Mouse (Mus musculus) forebrain, embryonic 16.5 days (tissue): ENCODE measurements around the gene C1qtnf6. TPM values are rescaled to one million over a fixed set of nuclear protein-coding genes. Genes with fewer than 3 reads are reported as not detected.

Source experiments
- ATAC-seq: fragments of 200-750 bp; cut with Nextera tagmentation; 2 replicates; pipeline ENCODE4 v1.8.0; 2017; ENCODE audit warnings: mild to moderate bottlenecking, moderate library complexity
- H3K27ac ChIP-seq: fragments of 300-500 bp; sonication (generic); 2 replicates; pipeline ENCODE4 v1.5.1; 2014; ENCODE audit warnings: low read length, control low read depth
- H3K27me3 ChIP-seq: fragments of 300-500 bp; sonication (generic); replicated peaks from 2 replicates; pipeline ENCODE4 v1.6.1; 2014; ENCODE audit warnings: low read length; ENCODE audit not compliant: control insufficient read depth, insufficient read depth
- H3K36me3 ChIP-seq: fragments of 300-500 bp; sonication (generic); 2 replicates; pipeline ENCODE4 v1.6.1; 2014; ENCODE audit not compliant: control insufficient read depth, insufficient read depth
- H3K4me1 ChIP-seq: fragments of 300-500 bp; sonication (generic); replicated peaks from 2 replicates; pipeline ENCODE4 v1.6.1; 2014; ENCODE audit warnings: low read length; ENCODE audit not compliant: control insufficient read depth, insufficient read depth
- H3K4me2 ChIP-seq: fragments of 300-500 bp; sonication (generic); 2 replicates; pipeline ENCODE4 v1.6.1; 2014; ENCODE audit warnings: mild to moderate bottlenecking, low read length, control low read depth
- H3K4me3 ChIP-seq: fragments of 300-500 bp; sonication (generic); replicated peaks from 2 replicates; pipeline ENCODE4 v1.5.1; 2014; ENCODE audit warnings: mild to moderate bottlenecking, low read length, control low read depth
- H3K9ac ChIP-seq: fragments of 300-500 bp; sonication (generic); replicated peaks from 2 replicates; pipeline ENCODE4 v1.6.1; 2014; ENCODE audit warnings: low read depth, low read length, control low read depth
- H3K9me3 ChIP-seq: fragments of 300-500 bp; sonication (generic); 2 replicates; pipeline ENCODE4 v1.6.1; 2016; ENCODE audit warnings: low read length; ENCODE audit not compliant: control insufficient read depth
- WGBS: fragments of 180-500 bp; shearing (Covaris S2); extraction: QIAGEN DNeasy Blood & Tissue Kit; methylation state at CpG from one replicate; pipeline ENCODE4 v1.1.7; 2014; 5-methylcytosine and 5-hydroxymethylcytosine counted together
- polyA plus RNA-seq: library from polyadenylated mRNA; unstranded; fragments of >200 nt; fragmentation: Nextera tagmentation; extraction: Ambion mirVana; gene quantifications from 2 replicates; pipeline ENCODE4 v1.2.1, GENCODE M21; 2015

C1qtnf6 gene
- polyA plus RNA-seq, 1 experiment from 2014 or later: 5.6 TPM

- no peak for ATAC-seq
- H3K9ac ChIP-seq: no peak overlapping the region
- peaks cover 20% of the 10 kb centered on the region for H3K4me1 ChIP-seq
- H3K36me3 ChIP-seq: no peaks in the 10 kb centered on the region
- no peak overlapping the region for H3K4me2 ChIP-seq
- no peak overlapping the region for H3K27ac ChIP-seq
- H3K27me3 ChIP-seq: no peaks in the 10 kb centered on the region
- no peak overlapping the region for H3K4me3 ChIP-seq
- WGBS: 87% methylated on average over 7 of the region's 7 CpGs
- no peaks in the 10 kb centered on the region for H3K9me3 ChIP-seq
Observed at GRCm38 (mm10) chr15:78527973-78528372, 3.2 kb downstream of the C1qtnf6 start.

GRCm38 (mm10) chr15:78524163-78524562 lies 7.1 kb downstream of the C1qtnf6 start:
- ATAC-seq: no peak
- Histone ChIP-seq H3K9ac (no peak overlapping the region), H3K9me3 (no peaks in the 10 kb centered on the region), H3K4me1 (peaks cover 5% of the 10 kb centered on the region), H3K4me2 (no peak overlapping the region), H3K27me3 (no peaks in the 10 kb centered on the region), H3K4me3 (no peak overlapping the region), H3K36me3 (no peaks in the 10 kb centered on the region), H3K27ac (no peak overlapping the region)
- WGBS: 85% methylated on average over 5 of the region's 5 CpGs

- no peak overlapping the region for H3K27ac ChIP-seq
- no peaks in the 10 kb centered on the region for H3K36me3 ChIP-seq
- no peaks in the 10 kb centered on the region for H3K4me1 ChIP-seq
- no peaks in the 10 kb centered on the region for H3K9me3 ChIP-seq
- WGBS: 86% methylated on average over 6 of the region's 6 CpGs
- no peak overlapping the region for H3K9ac ChIP-seq
- H3K4me2 ChIP-seq: no peak overlapping the region
- ATAC-seq: no peak
- no peak overlapping the region for H3K4me3 ChIP-seq
- no peaks in the 10 kb centered on the region for H3K27me3 ChIP-seq
Observed at GRCm38 (mm10) chr15:78521892-78522291, 9.3 kb downstream of the C1qtnf6 start.

GRCm38 (mm10) chr15:78521331-78521730 lies 9.9 kb downstream of the C1qtnf6 start:
- Histone ChIP-seq H3K9ac (no peak overlapping the region), H3K27ac (no peak overlapping the region), H3K9me3 (no peaks in the 10 kb centered on the region), H3K27me3 (no peaks in the 10 kb centered on the region), H3K36me3 (no peaks in the 10 kb centered on the region), H3K4me3 (no peak overlapping the region), H3K4me1 (no peaks in the 10 kb centered on the region), H3K4me2 (no peak overlapping the region)
- WGBS: 65% methylated on average over 8 of the region's 8 CpGs
- no peak for ATAC-seq

- H3K4me2 ChIP-seq: no peak overlapping the region
- H3K9ac ChIP-seq: no peak overlapping the region
- no peak for ATAC-seq
- H3K36me3 ChIP-seq: no peaks in the 10 kb centered on the region
- H3K9me3 ChIP-seq: no peaks in the 10 kb centered on the region
- H3K4me1 ChIP-seq: no peaks in the 10 kb centered on the region
- H3K27me3 ChIP-seq: no peaks in the 10 kb centered on the region
- WGBS: 72% methylated on average over 13 of the region's 13 CpGs
- no peak overlapping the region for H3K27ac ChIP-seq
- H3K4me3 ChIP-seq: no peak overlapping the region
Observed at GRCm38 (mm10) chr15:78520112-78520715, 11.0 kb downstream of the C1qtnf6 start.

GRCm38 (mm10) chr15:78518221-78518620 lies 13.0 kb downstream of the C1qtnf6 start:
- Histone ChIP-seq H3K27me3 (no peaks in the 10 kb centered on the region), H3K4me2 (no peak overlapping the region), H3K9me3 (no peaks in the 10 kb centered on the region), H3K4me1 (peaks cover 5% of the 10 kb centered on the region; the same call in 1 of the 2 replicates), H3K36me3 (no peaks in the 10 kb centered on the region), H3K9ac (no peak overlapping the region), H3K27ac (no peak overlapping the region), H3K4me3 (no peak overlapping the region)
- no peak for ATAC-seq
- WGBS: 75% methylated on average over 7 of the region's 7 CpGs

- 91% methylated on average over 6 of the region's 6 CpGs for WGBS
- ATAC-seq: no peak
- no peaks in the 10 kb centered on the region for H3K9me3 ChIP-seq
- H3K27ac ChIP-seq: no peak overlapping the region
- H3K27me3 ChIP-seq: no peaks in the 10 kb centered on the region
- H3K4me1 ChIP-seq: peaks cover 5% of the 10 kb centered on the region; the same call in 1 of the 2 replicates
- H3K4me2 ChIP-seq: no peak overlapping the region
- no peaks in the 10 kb centered on the region for H3K36me3 ChIP-seq
- no peak overlapping the region for H3K4me3 ChIP-seq
- no peak overlapping the region for H3K9ac ChIP-seq
Observed at GRCm38 (mm10) chr15:78515759-78516158, 15.5 kb downstream of the C1qtnf6 start.

GRCm38 (mm10) chr15:78514393-78515146 lies 16.6 kb downstream of the C1qtnf6 start:
- Histone ChIP-seq H3K4me2 (no peak overlapping the region), H3K4me1 (peaks cover 8% of the 10 kb centered on the region; the same call in 1 of the 2 replicates), H3K27me3 (no peaks in the 10 kb centered on the region), H3K27ac (no peak overlapping the region), H3K4me3 (no peak overlapping the region), H3K9me3 (no peaks in the 10 kb centered on the region), H3K36me3 (no peaks in the 10 kb centered on the region), H3K9ac (no peak overlapping the region)
- ATAC-seq: peak; percentile 62; the same call in 1 of the 2 replicates
- WGBS: 34% methylated on average over 7 of the region's 7 CpGs

- Histone ChIP-seq H3K9me3 (no peaks in the 10 kb centered on the region), H3K4me3 (no peak overlapping the region), H3K27me3 (no peaks in the 10 kb centered on the region), H3K9ac (no peak overlapping the region), H3K4me1 (peaks cover 8% of the 10 kb centered on the region; the same call in 1 of the 2 replicates), H3K4me2 (no peak overlapping the region), H3K27ac (no peak overlapping the region), H3K36me3 (no peaks in the 10 kb centered on the region)
- ATAC-seq: no peak
- 86% methylated on average over 14 of the region's 14 CpGs for WGBS
Observed at GRCm38 (mm10) chr15:78513019-78513418, 18.2 kb downstream of the C1qtnf6 start.
